Mouse (Mus musculus) liver, embryonic 14.5 days (tissue): ENCODE measurements around the gene Cdkl4.

Source experiments
- CTCF ChIP-seq: IDR thresholded peaks from 2 replicates; pipeline ENCODE4 v1.5.1; 2016; ENCODE audit warnings: antibody characterized with exemption, low read depth, control low read depth
- EP300 ChIP-seq: IDR thresholded peaks from 2 replicates; pipeline ENCODE4 v1.6.1; 2016; ENCODE audit warnings: antibody characterized with exemption, low read depth

- TF ChIP-seq CTCF (no peak), EP300 (no peak)
These were observed 81.4 kb downstream of the Cdkl4 start for GRCm38 (mm10) chr17:80496185-80496584.
